Mouse (Mus musculus): ENCODE data around the gene Vasp. TPM values are rescaled to one million over a fixed set of nuclear protein-coding genes. Genes with fewer than 3 reads are reported as not detected.

The Vasp gene
- total RNA-seq, 1 experiment: 92.5 TPM

DNA sequence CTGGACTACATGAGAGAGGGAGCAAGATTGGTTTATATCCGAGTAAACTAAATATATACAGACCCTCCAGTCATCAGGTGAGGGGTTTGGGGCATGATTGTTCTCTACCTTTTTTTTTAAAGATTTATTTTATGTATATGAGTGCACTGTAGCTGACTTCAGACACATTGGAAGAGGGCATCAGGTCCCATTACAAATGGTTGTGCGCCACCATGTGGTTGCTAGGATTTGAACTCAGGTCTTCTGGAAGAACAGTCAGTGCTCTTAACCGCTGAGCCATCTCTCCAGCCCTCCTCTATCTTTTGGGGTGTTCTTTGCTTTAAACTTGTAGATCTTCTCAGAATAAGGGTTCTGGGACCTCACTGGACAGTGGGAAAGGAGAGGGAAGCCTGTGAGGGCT is 51.6 kb downstream of the Vasp start:
- no peak overlapping the region for H3K9ac ChIP-seq (ENCODE audit: insufficient read depth, low read depth, low read length, poor library complexity, severe bottlenecking)

GRCm38 (mm10) chr7:19217944-19218343 is 53.7 kb downstream of the Vasp start:
- in situ Hi-C loops (cut with MboI; ENCODE audit: low sequenced_read_pairs in 2 of 2, unreplicated experiment in 2 of 2): no loop called here
- TF ChIP-seq HCFC1 (IDR thresholded peaks at IDR 0.05; ENCODE audit: borderline replicate concordance, insufficient read depth, low read length) (no peak), CHD2 (IDR thresholded peaks at IDR 0.05; ENCODE audit: low read depth, low read length) (no peak), ZNF384 (IDR thresholded peaks at IDR 0.05; ENCODE audit: low read depth, low read length) (no peak), MAFK (IDR thresholded peaks at IDR 0.05; ENCODE audit: insufficient read depth, low read depth, low read length) (no peak), ZC3H11A (IDR thresholded peaks at IDR 0.05; ENCODE audit: borderline replicate concordance, low read depth, low read length) (no peak)
- Histone ChIP-seq H3K4me1 (ENCODE audit: control insufficient read depth in 2 of 2, insufficient read depth in 2 of 2, low read length in 2 of 2, poor library complexity in 1 of 2) (peaks cover 2 to 15% of the 10 kb centered on the region in 2 experiments; a peak in 3 of 4 replicates), H3K4me3 (ENCODE audit: insufficient read depth in 1 of 2, low read depth in 1 of 2, low read length in 2 of 2, poor library complexity in 1 of 2, severe bottlenecking in 1 of 2) (no peak overlapping the region), H3K9me3 (ENCODE audit: control insufficient read depth, insufficient read depth, low read depth, low read length) (no peaks in the 10 kb centered on the region), H3K9ac (ENCODE audit: insufficient read depth, low read depth, low read length, poor library complexity, severe bottlenecking) (no peak overlapping the region), H3K36me3 (ENCODE audit: control insufficient read depth, insufficient read depth, low read length, poor library complexity, severe bottlenecking) (peaks cover 2% of the 10 kb centered on the region; the same call in 1 of the 2 replicates), H3K27ac (ENCODE audit: insufficient read depth, low read depth, low read length, poor library complexity, severe bottlenecking) (no peak overlapping the region)
- no peak for DNase-seq (ENCODE audit: low read depth, low spot score)

More for the DNA sequence above, 51.6 kb downstream of the Vasp start:
- TF ChIP-seq MAFK (IDR thresholded peaks at IDR 0.05; ENCODE audit: insufficient read depth, low read depth, low read length): no peak
- TF ChIP-seq ZNF384 (IDR thresholded peaks at IDR 0.05; ENCODE audit: low read depth, low read length): no peak
- no peak for TF ChIP-seq HCFC1 (IDR thresholded peaks at IDR 0.05; ENCODE audit: borderline replicate concordance, insufficient read depth, low read length)
- TF ChIP-seq CHD2 (IDR thresholded peaks at IDR 0.05; ENCODE audit: low read depth, low read length): no peak
- no peak for TF ChIP-seq ZC3H11A (IDR thresholded peaks at IDR 0.05; ENCODE audit: borderline replicate concordance, low read depth, low read length)
- Histone ChIP-seq H3K9me3 (ENCODE audit: control insufficient read depth, insufficient read depth, low read depth, low read length) (no peaks in the 10 kb centered on the region), H3K36me3 (ENCODE audit: control insufficient read depth, insufficient read depth, low read length, poor library complexity, severe bottlenecking) (peaks cover 6% of the 10 kb centered on the region; the same call in 1 of the 2 replicates), H3K4me1 (ENCODE audit: control insufficient read depth in 2 of 2, insufficient read depth in 2 of 2, low read length in 2 of 2, poor library complexity in 1 of 2) (peaks cover 1 to 3% of the 10 kb centered on the region in 2 experiments; a peak in 1 of 4 replicates), H3K4me3 (ENCODE audit: insufficient read depth in 1 of 2, low read depth in 1 of 2, low read length in 2 of 2, poor library complexity in 1 of 2, severe bottlenecking in 1 of 2) (no peak overlapping the region), H3K27ac (ENCODE audit: insufficient read depth, low read depth, low read length, poor library complexity, severe bottlenecking) (no peak overlapping the region)
- in situ Hi-C loops (cut with MboI; ENCODE audit: low sequenced_read_pairs in 2 of 2, unreplicated experiment in 2 of 2): no loop called here
- no peak for DNase-seq (ENCODE audit: low read depth, low spot score)

DNA sequence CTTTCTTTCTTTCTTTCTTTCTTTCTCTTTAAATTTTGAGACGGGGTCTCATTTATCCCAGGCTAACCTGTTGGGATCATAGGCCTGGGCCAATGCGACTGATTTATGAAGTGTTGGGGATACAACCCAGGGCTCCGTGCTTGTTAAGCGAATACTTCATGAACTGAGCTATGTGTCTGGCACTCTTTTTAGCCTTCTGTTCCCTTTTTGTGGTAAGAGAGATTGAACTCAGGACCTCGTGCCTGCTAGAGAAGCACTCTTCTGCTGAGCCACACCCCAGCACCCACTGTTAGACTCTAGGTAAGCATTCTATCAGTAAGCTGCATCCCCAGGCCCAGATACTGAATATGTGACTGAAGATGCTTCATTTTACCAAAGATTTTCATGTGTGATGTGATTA is 54.1 kb downstream of the Vasp start:
- in situ Hi-C loops (cut with MboI; ENCODE audit: low sequenced_read_pairs in 2 of 2, unreplicated experiment in 2 of 2): no loop called here
- Histone ChIP-seq H3K36me3 (ENCODE audit: control insufficient read depth, insufficient read depth, low read length, poor library complexity, severe bottlenecking) (no peaks in the 10 kb centered on the region; the same call in 1 of the 2 replicates), H3K4me3 (ENCODE audit: insufficient read depth in 1 of 2, low read depth in 1 of 2, low read length in 2 of 2, poor library complexity in 1 of 2, severe bottlenecking in 1 of 2) (no peak overlapping the region), H3K27ac (ENCODE audit: insufficient read depth, low read depth, low read length, poor library complexity, severe bottlenecking) (no peak overlapping the region), H3K9ac (ENCODE audit: insufficient read depth, low read depth, low read length, poor library complexity, severe bottlenecking) (no peak overlapping the region), H3K4me1 (ENCODE audit: control insufficient read depth in 2 of 2, insufficient read depth in 2 of 2, low read length in 2 of 2, poor library complexity in 1 of 2) (peaks cover 3 to 15% of the 10 kb centered on the region in 2 experiments; a peak in 3 of 4 replicates), H3K9me3 (ENCODE audit: control insufficient read depth, insufficient read depth, low read depth, low read length) (no peaks in the 10 kb centered on the region)
- TF ChIP-seq ZNF384 (IDR thresholded peaks at IDR 0.05; ENCODE audit: low read depth, low read length): no peak
- TF ChIP-seq HCFC1 (IDR thresholded peaks at IDR 0.05; ENCODE audit: borderline replicate concordance, insufficient read depth, low read length): no peak
- no peak for TF ChIP-seq ZC3H11A (IDR thresholded peaks at IDR 0.05; ENCODE audit: borderline replicate concordance, low read depth, low read length)
- no peak for DNase-seq (ENCODE audit: low read depth, low spot score)

- Histone ChIP-seq H3K9me3 (ENCODE audit: control insufficient read depth, insufficient read depth, low read depth, low read length) (no peaks in the 10 kb centered on the region), H3K4me3 (ENCODE audit: insufficient read depth in 1 of 2, low read depth in 1 of 2, low read length in 2 of 2, poor library complexity in 1 of 2, severe bottlenecking in 1 of 2) (no peak overlapping the region)
Measured at GRCm38 (mm10) chr7:19214940-19215339, 56.7 kb downstream of the Vasp start.

More at GRCm38 (mm10) chr7:19214940-19215339, 56.7 kb downstream of the Vasp start:
- Histone ChIP-seq H3K27ac (ENCODE audit: insufficient read depth, low read depth, low read length, poor library complexity, severe bottlenecking) (no peak overlapping the region), H3K36me3 (ENCODE audit: control insufficient read depth, insufficient read depth, low read length, poor library complexity, severe bottlenecking) (no peaks in the 10 kb centered on the region), H3K4me1 (ENCODE audit: control insufficient read depth in 2 of 2, insufficient read depth in 2 of 2, low read length in 2 of 2, poor library complexity in 1 of 2) (peaks cover 3 to 17% of the 10 kb centered on the region in 2 experiments; a peak in 3 of 4 replicates), H3K9ac (ENCODE audit: insufficient read depth, low read depth, low read length, poor library complexity, severe bottlenecking) (no peak overlapping the region)
- no peak for DNase-seq (ENCODE audit: low read depth, low spot score)
- no peak for TF ChIP-seq ZC3H11A (IDR thresholded peaks at IDR 0.05; ENCODE audit: borderline replicate concordance, low read depth, low read length)
- TF ChIP-seq ZNF384 (IDR thresholded peaks at IDR 0.05; ENCODE audit: low read depth, low read length): no peak
- TF ChIP-seq MAFK (IDR thresholded peaks at IDR 0.05; ENCODE audit: insufficient read depth, low read depth, low read length): no peak
- no peak for TF ChIP-seq CHD2 (IDR thresholded peaks at IDR 0.05; ENCODE audit: low read depth, low read length)
- no peak for TF ChIP-seq HCFC1 (IDR thresholded peaks at IDR 0.05; ENCODE audit: borderline replicate concordance, insufficient read depth, low read length)
- in situ Hi-C loops (cut with MboI; ENCODE audit: low sequenced_read_pairs in 2 of 2, unreplicated experiment in 2 of 2): no loop called here

Measured in ES-E14 (cell line).